ENCODE assay signal across 17 mouse cellular contexts in genomic region chr1:39062509-39062908, GRCm38 (mm10).
"Had no signal": no experiment of that assay in that cellular context is flagged by ENCODE, and none has a peak within 500 bp of the region (broad histone marks: within the 10 kb centered on the region; RNA-seq: fewer than 3 reads in every experiment).

No protein-coding gene starts in this region.

- H3K4me2 ChIP-seq: lung, embryonic 15.5 days; midbrain, embryonic 11.5 days; midbrain, embryonic 13.5 days; midbrain, embryonic 15.5 days; neural tube, embryonic 12.5 days; stomach, embryonic 15.5 days had no signal

- H3K27me3 ChIP-seq: lung, embryonic 15.5 days; midbrain, embryonic 13.5 days; midbrain, embryonic 15.5 days; neural tube, embryonic 12.5 days; stomach, embryonic 15.5 days had no signal

- H3K27ac ChIP-seq: lung, embryonic 15.5 days; macrophage; midbrain, embryonic 13.5 days; midbrain, embryonic 15.5 days; neural tube, embryonic 12.5 days; stomach, embryonic 15.5 days; stomach, postnatal 0 days had no signal

- H3K9me3 ChIP-seq: lung, embryonic 15.5 days; midbrain, embryonic 13.5 days; midbrain, embryonic 15.5 days; neural tube, embryonic 12.5 days; stomach, embryonic 15.5 days had no signal

- H3K4me1 ChIP-seq: lung, embryonic 15.5 days; midbrain, embryonic 13.5 days; midbrain, embryonic 15.5 days; neural tube, embryonic 12.5 days; stomach, embryonic 15.5 days had no signal

- H3K36me3 ChIP-seq: lung, embryonic 15.5 days; midbrain, embryonic 13.5 days; midbrain, embryonic 15.5 days; neural tube, embryonic 12.5 days; stomach, embryonic 15.5 days had no signal

- ATAC-seq: lung, postnatal 0 days; midbrain, embryonic 13.5 days; midbrain, embryonic 15.5 days had no signal

- H3K4me3 ChIP-seq: lung, embryonic 15.5 days; megakaryocyte, embryonic 14.5 days; midbrain, embryonic 13.5 days; midbrain, embryonic 15.5 days; neural tube, embryonic 12.5 days; stomach, embryonic 15.5 days had no signal

- DNase-seq: lung, adult 2 months; lung, postnatal 14 days; lung, postnatal 36 days; right cerebral cortex, postnatal 14 days; thymus, adult 2 months; thymus, postnatal 14 days; thymus, postnatal 36 days had no signal

- H3K9ac ChIP-seq: lung, embryonic 15.5 days; midbrain, embryonic 13.5 days; midbrain, embryonic 15.5 days; neural tube, embryonic 12.5 days; stomach, embryonic 15.5 days had no signal
